Mouse (Mus musculus) heart, embryonic 16.5 days (tissue): ENCODE results near the gene Pqlc3. TPM values are rescaled to one million over a fixed set of nuclear protein-coding genes. Genes with fewer than 3 reads are reported as not detected.

Experiments used
- ATAC-seq: fragments of 200-750 bp; cut with Nextera tagmentation; replicated peaks from 2 replicates; pipeline ENCODE4 v1.8.0; 2017; ENCODE audit warnings: moderate number of reproducible peaks; ENCODE audit not compliant: insufficient read depth, low FRiP score; ENCODE audit errors: extremely low read depth
- H3K27ac ChIP-seq: fragments of 300-500 bp; sonication (generic); 2 replicates; pipeline ENCODE4 v1.5.1; 2014; ENCODE audit warnings: mild to moderate bottlenecking, low read length, control low read depth, moderate library complexity
- H3K27me3 ChIP-seq: fragments of 300-500 bp; sonication (generic); 2 replicates; pipeline ENCODE4 v1.6.1; 2014; ENCODE audit warnings: low read length, mixed read lengths; ENCODE audit not compliant: control insufficient read depth, insufficient read depth
- H3K36me3 ChIP-seq: fragments of 300-500 bp; sonication (generic); 2 replicates; pipeline ENCODE4 v1.6.1; 2014; ENCODE audit not compliant: control insufficient read depth, insufficient read depth
- H3K4me1 ChIP-seq: fragments of 300-500 bp; sonication (generic); 2 replicates; pipeline ENCODE4 v1.6.1; 2014; ENCODE audit warnings: low read length, mixed read lengths; ENCODE audit not compliant: control insufficient read depth, insufficient read depth
- H3K4me2 ChIP-seq: fragments of 300-500 bp; sonication (generic); 2 replicates; pipeline ENCODE4 v1.6.1; 2014; ENCODE audit warnings: low read depth, mild to moderate bottlenecking, control low read depth, low read length
- H3K4me3 ChIP-seq: fragments of 300-500 bp; sonication (generic); 2 replicates; pipeline ENCODE4 v1.5.1; 2014; ENCODE audit warnings: mild to moderate bottlenecking, control low read depth, low read length
- H3K9ac ChIP-seq: fragments of 300-500 bp; sonication (generic); 2 replicates; pipeline ENCODE4 v1.6.1; 2014; ENCODE audit warnings: low read length, control low read depth
- H3K9me3 ChIP-seq: fragments of 300-500 bp; sonication (generic); replicated peaks from 2 replicates; pipeline ENCODE4 v1.6.1; 2016; ENCODE audit warnings: low read length; ENCODE audit not compliant: control insufficient read depth
- WGBS: fragments of 180-500 bp; shearing (Covaris S2); extraction: QIAGEN DNeasy Blood & Tissue Kit; methylation state at CpG from one replicate; pipeline ENCODE4 v1.1.7; 2014; 5-methylcytosine and 5-hydroxymethylcytosine counted together
- polyA plus RNA-seq: library from polyadenylated mRNA; unstranded; fragments of >200 nt; fragmentation: Nextera tagmentation; extraction: Ambion mirVana; gene quantifications from 2 replicates; pipeline ENCODE4 v1.2.1, GENCODE M21; 2015

Gene Pqlc3
- polyA plus RNA-seq, 1 experiment from 2014 or later, result 8.3 TPM

- no peak for ATAC-seq
- H3K27ac ChIP-seq, result no peak overlapping the region
- H3K9me3 ChIP-seq, result peaks cover 4% of the 10 kb centered on the region; the same call in 1 of the 2 replicates
- H3K27me3 ChIP-seq, result no peaks in the 10 kb centered on the region
- H3K4me1 ChIP-seq, result peaks cover 5% of the 10 kb centered on the region; the same call in 1 of the 2 replicates
- no peaks in the 10 kb centered on the region for H3K36me3 ChIP-seq
- 67% methylated on average over 2 of the region's 2 CpGs for WGBS
- H3K4me2 ChIP-seq, result no peak overlapping the region
- no peak overlapping the region for H3K4me3 ChIP-seq
- H3K9ac ChIP-seq, result no peak overlapping the region
These were observed 12.1 kb upstream of the Pqlc3 start for GRCm38 (mm10) chr12:17012067-17012899.

GRCm38 (mm10) chr12:17011100-17011870 lies 11.1 kb upstream of the Pqlc3 start, which contains the start of gene 2410004P03Rik:
Gene 2410004P03Rik, minus strand, starts transcription at chr12:17011727.
- peak within 1 kb of the TSS; percentile 74 for H3K4me2 ChIP-seq
- peak within 1 kb of the TSS; percentile 54 for H3K4me3 ChIP-seq
- no peak within 1 kb of the TSS for H3K27ac ChIP-seq
- H3K9ac ChIP-seq, result peak within 1 kb of the TSS; percentile 61
- peaks cover 4% of the 10 kb centered on the region; the same call in 1 of the 2 replicates for H3K9me3 ChIP-seq
- ATAC-seq, result peak; percentile 71
- H3K4me1 ChIP-seq, result peaks cover 5% of the 10 kb centered on the region; the same call in 1 of the 2 replicates
- no peaks in the 10 kb centered on the region for H3K27me3 ChIP-seq
- H3K36me3 ChIP-seq, result no peaks in the 10 kb centered on the region
- WGBS, result 7% methylated on average over 29 of the region's 29 CpGs

- Histone ChIP-seq H3K27ac (no peak overlapping the region), H3K9me3 (peaks cover 4% of the 10 kb centered on the region; the same call in 1 of the 2 replicates), H3K36me3 (no peaks in the 10 kb centered on the region), H3K4me3 (no peak overlapping the region), H3K4me2 (no peak overlapping the region), H3K9ac (no peak overlapping the region), H3K27me3 (no peaks in the 10 kb centered on the region), H3K4me1 (peaks cover 5% of the 10 kb centered on the region; the same call in 1 of the 2 replicates)
- 95% methylated on average over 6 of the region's 6 CpGs for WGBS
- no peak for ATAC-seq
These were observed 9.3 kb upstream of the Pqlc3 start for GRCm38 (mm10) chr12:17009466-17009865.

- Histone ChIP-seq H3K36me3 (no peaks in the 10 kb centered on the region), H3K4me2 (no peak overlapping the region), H3K9ac (no peak overlapping the region), H3K4me1 (peaks cover 6% of the 10 kb centered on the region), H3K9me3 (no peaks in the 10 kb centered on the region), H3K4me3 (no peak overlapping the region), H3K27me3 (no peaks in the 10 kb centered on the region), H3K27ac (no peak overlapping the region)
- no peak for ATAC-seq
- 48% methylated on average over 4 of the region's 4 CpGs for WGBS
These were observed 1.0 kb upstream of the Pqlc3 start for GRCm38 (mm10) chr12:17001211-17001610.

- WGBS, result 50% methylated on average over 6 of the region's 6 CpGs
- Histone ChIP-seq H3K9me3 (no peaks in the 10 kb centered on the region), H3K36me3 (no peaks in the 10 kb centered on the region), H3K27ac (no peak overlapping the region), H3K4me2 (no peak overlapping the region), H3K4me3 (no peak overlapping the region), H3K9ac (no peak overlapping the region), H3K27me3 (no peaks in the 10 kb centered on the region), H3K4me1 (peaks cover 6% of the 10 kb centered on the region)
- ATAC-seq, result no peak
These were observed 420 bp upstream of the Pqlc3 start for GRCm38 (mm10) chr12:17000628-17001027.

GRCm38 (mm10) chr12:16999146-16999545 lies 1.1 kb downstream of the Pqlc3 start:
- Histone ChIP-seq H3K4me2 (peak overlapping the region; percentile 96), H3K27ac (no peak overlapping the region), H3K4me3 (peak overlapping the region; percentile 75), H3K4me1 (peaks cover 8% of the 10 kb centered on the region), H3K27me3 (no peaks in the 10 kb centered on the region), H3K36me3 (no peaks in the 10 kb centered on the region), H3K9ac (peak overlapping the region; percentile 74), H3K9me3 (no peaks in the 10 kb centered on the region)
- WGBS, result 5% methylated on average over 10 of the region's 10 CpGs
- ATAC-seq, result no peak

GRCm38 (mm10) chr12:16996886-16997462 lies 3.2 kb downstream of the Pqlc3 start:
- ATAC-seq, result no peak
- Histone ChIP-seq H3K9ac (no peak overlapping the region), H3K9me3 (no peaks in the 10 kb centered on the region), H3K4me3 (no peak overlapping the region), H3K4me1 (peaks cover 8% of the 10 kb centered on the region), H3K36me3 (no peaks in the 10 kb centered on the region), H3K27me3 (no peaks in the 10 kb centered on the region), H3K27ac (no peak overlapping the region), H3K4me2 (no peak overlapping the region)
- WGBS, result 79% methylated on average over 5 of the region's 5 CpGs

- Histone ChIP-seq H3K4me3 (no peak overlapping the region), H3K4me2 (no peak overlapping the region), H3K27me3 (no peaks in the 10 kb centered on the region), H3K27ac (no peak overlapping the region), H3K9me3 (no peaks in the 10 kb centered on the region), H3K4me1 (peaks cover 8% of the 10 kb centered on the region), H3K36me3 (no peaks in the 10 kb centered on the region), H3K9ac (no peak overlapping the region)
- ATAC-seq, result no peak
- WGBS, result 70% methylated on average over 5 of the region's 5 CpGs
These were observed 3.9 kb downstream of the Pqlc3 start for GRCm38 (mm10) chr12:16996281-16996680.
